Mouse (Mus musculus): Measurements from ENCODE around the gene Gm49373.

Gene Gm49373

DNA sequence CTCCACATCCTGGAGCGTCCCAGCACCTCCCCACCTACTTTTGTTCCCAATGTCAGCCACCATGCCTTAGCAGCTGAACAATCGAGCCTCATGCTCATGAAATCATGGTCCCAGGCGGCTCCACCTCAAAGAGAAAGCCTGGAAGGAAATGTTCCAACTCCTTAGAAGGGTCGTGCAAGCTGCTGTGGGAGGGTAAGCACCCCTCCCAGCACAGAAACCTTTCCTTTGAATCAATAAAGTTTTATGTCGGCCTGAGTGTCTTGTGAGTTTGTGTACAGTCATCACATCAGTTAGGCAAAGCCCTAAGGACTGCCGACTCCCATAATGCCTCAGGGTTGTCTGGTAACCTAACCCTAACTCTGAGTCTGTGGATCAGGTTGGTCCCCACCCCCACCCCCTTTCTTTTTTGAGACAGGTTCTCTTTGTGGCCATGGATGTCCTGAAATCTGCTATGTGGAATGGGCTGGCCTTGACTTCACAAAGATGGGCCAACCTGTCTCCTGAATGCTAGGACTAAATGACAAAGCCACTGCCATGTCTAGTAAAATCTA is 44.3 kb downstream of the Gm49373 start:
- DNase-seq (ENCODE audit: low spot score), result no peak

DNA sequence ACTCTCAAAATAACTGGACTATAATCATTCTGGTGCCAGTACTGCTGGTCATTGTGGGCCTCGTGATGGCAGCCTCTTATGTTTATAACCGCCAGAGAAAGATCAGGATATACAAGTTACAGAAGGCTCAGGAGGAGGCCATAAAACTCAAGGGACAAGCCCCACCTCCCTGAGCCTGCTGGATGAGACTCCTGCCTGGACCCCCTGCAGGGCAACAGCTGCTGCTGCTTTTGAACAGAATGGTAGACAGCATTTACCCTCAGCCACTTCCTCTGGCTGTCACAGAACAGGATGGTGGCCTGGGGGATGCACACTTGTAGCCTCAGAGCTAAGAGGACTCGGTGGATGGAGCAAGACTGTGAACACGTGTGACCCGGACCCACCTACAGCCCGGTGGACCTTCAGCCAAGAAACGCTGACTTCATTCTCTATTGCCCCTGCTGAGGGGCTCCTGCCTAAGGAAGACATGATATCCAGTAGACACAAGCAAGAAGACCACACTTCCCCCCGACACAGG is 45.1 kb downstream of the Gm49373 start:
- DNase-seq (ENCODE audit: low spot score), result no peak

GRCm38 (mm10) chr9:21026849-21027248 is 46.0 kb downstream of the Gm49373 start:
- no peak for DNase-seq (ENCODE audit: low spot score)

DNA sequence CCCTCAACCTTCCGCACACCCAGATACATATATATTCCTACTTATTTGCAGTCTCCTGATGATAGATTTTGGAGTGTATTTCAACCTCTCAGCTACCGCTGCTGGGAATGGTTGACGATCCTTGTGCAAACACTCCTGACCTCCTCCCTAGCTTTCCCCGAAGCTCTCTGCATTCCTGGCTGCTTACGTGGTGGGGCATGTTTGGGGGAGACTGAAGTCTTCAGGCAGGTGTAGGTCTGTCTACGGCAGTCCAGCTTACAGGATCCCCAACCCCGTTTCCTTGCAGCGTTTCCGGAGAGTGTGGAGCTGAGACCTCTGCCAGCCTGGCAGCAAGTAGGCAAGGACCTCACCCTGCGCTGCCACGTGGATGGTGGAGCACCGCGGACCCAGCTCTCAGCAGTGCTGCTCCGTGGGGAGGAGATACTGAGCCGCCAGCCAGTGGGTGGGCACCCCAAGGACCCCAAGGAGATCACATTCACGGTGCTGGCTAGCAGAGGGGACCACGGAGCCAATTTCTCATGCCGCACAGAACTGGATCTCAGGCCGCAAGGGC is 47.6 kb downstream of the Gm49373 start:
- no peak for DNase-seq (ENCODE audit: low spot score)

DNA sequence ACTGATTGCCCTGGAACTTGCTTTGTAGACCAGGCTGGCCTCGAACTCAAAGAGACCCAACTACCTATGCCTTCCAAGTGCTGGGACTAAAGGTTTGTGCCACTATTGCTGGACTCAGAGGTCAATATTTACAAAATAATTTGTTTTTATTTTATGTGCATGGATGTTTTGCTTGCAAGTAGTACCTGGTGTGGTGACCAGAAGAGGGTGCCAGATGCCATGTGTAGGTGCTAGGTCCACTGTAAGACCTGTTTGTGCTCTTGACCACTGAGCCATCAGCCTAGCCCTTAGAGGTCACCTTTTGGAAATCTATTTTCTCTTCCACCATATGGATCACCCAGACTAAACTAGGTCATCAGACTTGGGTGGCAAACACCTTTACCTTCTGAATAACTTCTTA is 50.2 kb downstream of the Gm49373 start:
- no peak for DNase-seq (ENCODE audit: low spot score)

GRCm38 (mm10) chr9:21022288-21022687 is 50.6 kb downstream of the Gm49373 start:
- DNase-seq (ENCODE audit: low spot score), result no peak

- DNase-seq (ENCODE audit: low spot score), result no peak
Observed at GRCm38 (mm10) chr9:21021363-21021762, 51.5 kb downstream of the Gm49373 start.

DNA sequence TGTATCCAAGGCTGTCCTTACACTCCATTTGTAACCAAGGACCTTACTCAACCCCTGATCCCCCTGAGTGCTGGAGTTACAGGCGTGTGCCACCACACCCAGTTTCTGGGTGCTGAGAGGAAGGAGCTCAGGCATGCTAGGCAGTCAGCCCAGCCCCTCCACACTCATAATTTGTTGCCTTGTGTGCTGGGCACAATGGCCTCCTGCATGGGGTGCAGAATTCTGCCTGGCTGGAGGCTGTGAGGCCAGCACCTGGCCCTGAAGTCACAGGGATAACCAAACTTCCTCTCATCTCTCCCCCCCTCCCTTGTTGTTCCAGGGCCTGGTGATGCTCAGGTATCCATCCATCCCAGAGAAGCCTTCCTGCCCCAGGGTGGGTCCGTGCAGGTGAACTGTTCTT is 54.3 kb downstream of the Gm49373 start:
- no peak for DNase-seq (ENCODE audit: low spot score)

DNA sequence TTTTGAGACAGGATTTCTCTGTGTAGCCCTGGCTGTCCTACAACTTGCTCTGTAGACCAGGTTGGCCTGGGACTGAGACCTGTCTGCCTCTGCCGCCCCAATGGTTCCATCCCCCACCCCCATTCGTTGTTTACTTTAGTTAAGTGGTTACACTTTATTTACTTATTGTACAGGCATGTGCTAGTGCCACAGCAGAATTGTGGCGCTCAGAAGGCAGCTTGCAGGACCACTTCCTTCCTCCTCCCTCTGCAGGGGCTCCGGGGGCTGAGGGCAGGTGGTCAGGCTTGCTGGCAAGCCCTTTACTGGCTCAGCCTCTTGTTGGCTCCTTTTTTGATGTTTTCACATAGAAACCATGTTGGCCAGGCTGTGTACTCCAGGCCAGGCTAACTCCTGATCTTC is 55.7 kb downstream of the Gm49373 start:
- DNase-seq (ENCODE audit: low spot score), result no peak

- DNase-seq (ENCODE audit: low spot score), result peak; percentile 23
Observed at GRCm38 (mm10) chr9:21016331-21017176, 56.3 kb downstream of the Gm49373 start.

DNA sequence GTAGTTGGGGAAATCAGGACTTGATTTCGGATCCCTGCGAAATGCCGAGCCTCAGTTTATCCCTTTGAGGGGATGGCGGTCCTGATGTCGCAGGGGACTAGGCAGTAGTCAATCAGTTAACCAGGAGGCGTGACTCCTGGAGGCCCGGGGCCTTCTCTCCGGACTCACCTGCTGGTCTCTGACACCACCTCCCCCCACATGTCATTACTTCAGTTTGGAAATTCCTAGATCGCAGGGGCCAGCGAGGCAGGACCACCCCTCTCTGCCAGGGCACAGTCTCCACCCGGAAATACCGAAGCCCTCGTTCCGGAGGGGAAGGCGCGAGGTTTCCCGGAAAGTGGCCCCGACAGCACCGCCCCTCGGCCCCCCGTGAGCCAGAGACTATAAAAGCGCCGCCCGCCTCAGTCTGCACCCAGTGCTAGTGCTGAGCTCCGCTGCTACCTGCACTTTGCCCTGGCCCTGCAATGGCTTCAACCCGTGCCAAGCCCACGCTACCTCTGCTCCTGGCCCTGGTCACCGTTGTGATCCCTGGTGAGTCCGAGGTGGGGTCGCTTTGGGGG is 57.2 kb downstream of the Gm49373 start, which contains the start of gene Icam1:
Icam1 (plus strand) TSS at position 415 of the 560 bp plus-strand sequence.
- peak; percentile 80 for DNase-seq (ENCODE audit: low spot score)

DNA sequence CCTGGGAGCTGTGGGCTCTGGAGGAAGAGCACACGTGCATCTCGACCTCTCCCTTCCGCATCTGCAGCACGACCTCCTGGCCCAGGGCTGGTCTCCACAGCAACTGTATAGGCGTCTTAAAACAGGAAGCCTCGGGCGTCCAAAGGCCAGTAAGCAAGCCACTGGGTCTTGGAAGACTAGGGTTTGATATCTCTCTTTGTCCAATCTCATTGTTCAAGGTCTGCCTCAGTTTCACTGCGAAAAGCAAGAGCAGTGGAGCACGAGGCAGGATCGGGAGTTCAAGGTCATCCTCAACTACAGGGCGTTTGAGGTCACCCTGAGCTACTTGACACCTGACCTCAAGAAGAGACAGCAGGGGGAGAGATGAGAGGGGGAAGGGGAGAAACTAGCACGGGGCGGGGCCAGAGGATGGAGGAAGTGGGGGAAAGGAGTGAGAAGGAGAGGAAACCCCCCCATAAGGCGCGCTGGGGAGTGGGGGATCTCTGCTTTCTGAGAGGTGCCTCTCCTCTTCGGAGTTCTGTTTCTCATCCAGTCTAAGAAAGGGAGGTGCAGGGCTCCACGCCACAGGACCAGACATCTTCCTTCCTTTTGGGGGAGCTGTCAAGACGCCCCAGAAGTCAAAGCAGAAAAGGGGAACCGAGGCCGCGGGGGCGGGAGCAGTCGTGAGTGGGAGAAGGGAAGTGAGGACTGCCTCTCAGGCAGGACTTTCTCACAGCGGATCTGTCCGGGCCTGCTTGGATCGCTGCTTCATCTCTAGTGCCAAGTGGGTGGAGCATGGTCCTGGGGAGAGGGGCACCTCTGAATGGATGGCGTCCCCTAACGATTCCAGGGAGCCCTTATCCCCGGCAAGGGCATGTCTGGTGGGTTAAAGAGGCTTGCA is 58.0 kb downstream of the Gm49373 start:
- peak; percentile 36 for DNase-seq (ENCODE audit: low spot score)
